Mouse (Mus musculus) intestine, embryonic 16.5 days (tissue): ENCODE data around the gene Tmem136. TPM values are rescaled to one million over a fixed set of nuclear protein-coding genes. Genes with fewer than 3 reads are reported as not detected.
A peak's percentile ranks its signal among the peaks of the same experiment; 100 is the strongest.

Experiments used
- ATAC-seq: fragments of 200-750 bp; cut with Nextera tagmentation; 2 replicates; pipeline ENCODE4 v1.8.0; 2017; ENCODE audit warnings: moderate TSS enrichment, moderate library complexity
- H3K27ac ChIP-seq: fragments of 300-500 bp; sonication (generic); 2 replicates; pipeline ENCODE4 v1.5.1; 2014; ENCODE audit warnings: mild to moderate bottlenecking, low read length
- H3K27me3 ChIP-seq: fragments of 300-500 bp; sonication (generic); replicated peaks from 2 replicates; pipeline ENCODE4 v1.6.1; 2014; ENCODE audit warnings: low read length, control low read depth, mixed read lengths; ENCODE audit not compliant: control insufficient read depth, insufficient read depth
- H3K36me3 ChIP-seq: fragments of 300-500 bp; sonication (generic); 2 replicates; pipeline ENCODE4 v1.6.1; 2014; ENCODE audit warnings: low read length, control low read depth; ENCODE audit not compliant: control insufficient read depth, insufficient read depth
- H3K4me1 ChIP-seq: fragments of 300-500 bp; sonication (generic); 2 replicates; pipeline ENCODE4 v1.6.1; 2014; ENCODE audit warnings: low read length, control low read depth, mixed read lengths; ENCODE audit not compliant: control insufficient read depth, insufficient read depth
- H3K4me2 ChIP-seq: fragments of 300-500 bp; sonication (generic); 2 replicates; pipeline ENCODE4 v1.6.1; 2014; ENCODE audit warnings: low read depth, low read length, control low read depth
- H3K4me3 ChIP-seq: fragments of 300-500 bp; sonication (generic); 2 replicates; pipeline ENCODE4 v1.5.1; 2014; ENCODE audit warnings: mild to moderate bottlenecking, low read length
- H3K9ac ChIP-seq: fragments of 300-500 bp; sonication (generic); 2 replicates; pipeline ENCODE4 v1.6.1; 2014; ENCODE audit warnings: low read depth, low read length
- H3K9me3 ChIP-seq: fragments of 300-500 bp; sonication (generic); 2 replicates; pipeline ENCODE4 v1.6.1; 2016; ENCODE audit warnings: low read length, control low read depth; ENCODE audit not compliant: control insufficient read depth
- WGBS: fragments of 180-500 bp; shearing (Covaris S2); extraction: QIAGEN DNeasy Blood & Tissue Kit; methylation state at CpG from one replicate; pipeline ENCODE4 v1.1.7; 2014; 5-methylcytosine and 5-hydroxymethylcytosine counted together
- polyA plus RNA-seq: library from polyadenylated mRNA; unstranded; fragments of >200 nt; fragmentation: Nextera tagmentation; extraction: Ambion mirVana; gene quantifications from 2 replicates; pipeline ENCODE4 v1.2.1, GENCODE M21; 2015

Tmem136 gene
- polyA plus RNA-seq, 1 experiment from 2014 or later, result 3.3 TPM

- no peaks in the 10 kb centered on the region for H3K9me3 ChIP-seq
- no peak overlapping the region for H3K9ac ChIP-seq
- no peak overlapping the region for H3K4me2 ChIP-seq
- no peak overlapping the region for H3K27ac ChIP-seq
- ATAC-seq, result no peak
- no peaks in the 10 kb centered on the region for H3K27me3 ChIP-seq
- H3K36me3 ChIP-seq, result no peaks in the 10 kb centered on the region
- H3K4me1 ChIP-seq, result peaks cover 24% of the 10 kb centered on the region
- WGBS, result 65% methylated on average over 4 of the region's 4 CpGs
- no peak overlapping the region for H3K4me3 ChIP-seq
Observed at GRCm38 (mm10) chr9:43070566-43070965, 45.8 kb downstream of the Tmem136 start.

- Histone ChIP-seq H3K36me3 (no peaks in the 10 kb centered on the region), H3K9ac (no peak overlapping the region), H3K4me2 (no peak overlapping the region), H3K9me3 (no peaks in the 10 kb centered on the region), H3K4me3 (no peak overlapping the region), H3K27me3 (no peaks in the 10 kb centered on the region), H3K4me1 (peaks cover 24% of the 10 kb centered on the region), H3K27ac (no peak overlapping the region)
- 65% methylated on average over 2 of the region's 2 CpGs for WGBS
- no peak for ATAC-seq
Observed at GRCm38 (mm10) chr9:43070153-43070552, 46.2 kb downstream of the Tmem136 start.

- no peak overlapping the region for H3K9ac ChIP-seq
- H3K4me2 ChIP-seq, result no peak overlapping the region
- no peaks in the 10 kb centered on the region for H3K36me3 ChIP-seq
- H3K9me3 ChIP-seq, result no peaks in the 10 kb centered on the region
- peaks cover 20% of the 10 kb centered on the region for H3K4me1 ChIP-seq
- WGBS, result 71% methylated on average over 3 of the region's 3 CpGs
- no peak overlapping the region for H3K27ac ChIP-seq
- H3K27me3 ChIP-seq, result no peaks in the 10 kb centered on the region
- no peak overlapping the region for H3K4me3 ChIP-seq
- ATAC-seq, result no peak
Observed at GRCm38 (mm10) chr9:43067896-43068295, 48.5 kb downstream of the Tmem136 start.

- H3K36me3 ChIP-seq, result no peaks in the 10 kb centered on the region
- no peak overlapping the region for H3K9ac ChIP-seq
- peaks cover 18% of the 10 kb centered on the region for H3K4me1 ChIP-seq
- no peaks in the 10 kb centered on the region for H3K9me3 ChIP-seq
- no peaks in the 10 kb centered on the region for H3K27me3 ChIP-seq
- ATAC-seq, result no peak
- H3K27ac ChIP-seq, result no peak overlapping the region
- WGBS, result 81% methylated on average over 4 of the region's 4 CpGs
- H3K4me2 ChIP-seq, result no peak overlapping the region
- H3K4me3 ChIP-seq, result no peak overlapping the region
Observed at GRCm38 (mm10) chr9:43065231-43065630, 51.1 kb downstream of the Tmem136 start.

- Histone ChIP-seq H3K9me3 (no peaks in the 10 kb centered on the region), H3K4me1 (no peaks in the 10 kb centered on the region), H3K27me3 (no peaks in the 10 kb centered on the region), H3K36me3 (no peaks in the 10 kb centered on the region), H3K9ac (no peak overlapping the region), H3K4me3 (no peak overlapping the region), H3K27ac (peak overlapping the region; percentile 16; the same call in 1 of the 2 replicates), H3K4me2 (no peak overlapping the region)
- ATAC-seq, result no peak
- WGBS, result 54% methylated on average over 1 of the region's 1 CpGs
Observed at GRCm38 (mm10) chr9:43061545-43061944, 54.8 kb downstream of the Tmem136 start.

Other genes with a start within 250 kb of the Tmem136 start
- 1.1 TPM in 2 replicates for gene Grik4, start 172.1 kb downstream of the Tmem136 start, polyA plus RNA-seq
- 5.2 and 5.6 TPM in 2 replicates for gene Arhgef12, start 9.3 kb downstream of the Tmem136 start, polyA plus RNA-seq
- 0.24 and 0.34 TPM in 2 replicates for gene Pou2f3, start 93.8 kb upstream of the Tmem136 start, polyA plus RNA-seq
- gene Oaf, start 123.3 kb upstream of the Tmem136 start, polyA plus RNA-seq, result 11.8 and 44.1 TPM in 2 replicates
- 0.87 and 1.0 TPM in 2 replicates for gene Trim29, start 194.3 kb upstream of the Tmem136 start, polyA plus RNA-seq